Mouse (Mus musculus): Measurements from ENCODE around the gene Gm20388.

GRCm38 (mm10) chr8:121851716-121852115 is 1941.1 kb downstream of the Gm20388 start:
- no peak for TF ChIP-seq CTCF (IDR thresholded peaks at IDR 0.05; ENCODE audit: low read depth)
- TF ChIP-seq EP300 (IDR thresholded peaks at IDR 0.05; ENCODE audit: low read depth): no peak

All from liver, embryonic 14.5 days (tissue).